Mouse (Mus musculus) ES-E14 (cell line): ENCODE measurements at regions not wholly inside any gene's neighbourhood (a gene's known extent, or its start where the extent isn't known, plus 50 kb on each side); places are given as distances from the start of the nearest gene placed in this dataset.

Experiments
- DNase-seq: peaks from one replicate; pipeline ENCODE4 v3.0.0-alpha.2; 2013; ENCODE audit warnings: low read depth, low spot score
- H3K27ac ChIP-seq: 2 replicates; pipeline ENCODE4 v1.5.1; 2012; ENCODE audit warnings: low read depth, mild to moderate bottlenecking, low read length, moderate library complexity, mixed read lengths; ENCODE audit not compliant: poor library complexity, insufficient read depth, severe bottlenecking
- H3K36me3 ChIP-seq: 2 replicates; pipeline ENCODE4 v1.6.1; 2012; ENCODE audit warnings: mild to moderate bottlenecking, low read length, moderate library complexity, mixed read lengths; ENCODE audit not compliant: control insufficient read depth, poor library complexity, insufficient read depth, severe bottlenecking
- H3K4me1 ChIP-seq, 2 experiments: fragments of 150-350 bp in 1 of 2; sonication (generic) in 1 of 2; 2 replicates each; pipeline ENCODE4 v1.6.1; 2012; ENCODE audit warnings: low read length in 2 of 2, mild to moderate bottlenecking in 1 of 2, mixed read lengths in 1 of 2; ENCODE audit not compliant: control insufficient read depth in 2 of 2, insufficient read depth in 2 of 2, poor library complexity in 1 of 2
- H3K4me3 ChIP-seq, 2 experiments: fragments of 150-350 bp in 1 of 2; sonication (generic) in 1 of 2; 2 replicates each; pipeline ENCODE4 v1.5.1; 2012; ENCODE audit warnings: low read length in 2 of 2, low read depth in 1 of 2, mild to moderate bottlenecking in 1 of 2, mixed read lengths in 1 of 2; ENCODE audit not compliant: insufficient read depth in 1 of 2, poor library complexity in 1 of 2, severe bottlenecking in 1 of 2
- H3K9ac ChIP-seq: 2 replicates; pipeline ENCODE4 v1.6.1; 2012; ENCODE audit warnings: low read depth, mild to moderate bottlenecking, low read length, mixed read lengths; ENCODE audit not compliant: poor library complexity, insufficient read depth, severe bottlenecking
- H3K9me3 ChIP-seq: fragments of 150-350 bp; sonication (generic); 2 replicates; pipeline ENCODE4 v1.6.1; 2012; ENCODE audit warnings: low read depth, mild to moderate bottlenecking, low read length; ENCODE audit not compliant: control insufficient read depth, insufficient read depth
- CHD2 ChIP-seq: IDR thresholded peaks from 2 replicates; pipeline ENCODE4 v1.6.1; 2014; ENCODE audit warnings: mild to moderate bottlenecking, low read depth, low read length, inconsistent platforms
- HCFC1 ChIP-seq: IDR thresholded peaks from 2 replicates; pipeline ENCODE4 v1.6.1; 2012; ENCODE audit warnings: low read length, inconsistent platforms, borderline replicate concordance; ENCODE audit not compliant: insufficient read depth
- MAFK ChIP-seq: IDR thresholded peaks from 2 replicates; pipeline ENCODE4 v1.6.1; 2014; ENCODE audit warnings: mild to moderate bottlenecking, low read depth, low read length, inconsistent platforms; ENCODE audit not compliant: insufficient read depth
- ZC3H11A ChIP-seq: IDR thresholded peaks from 2 replicates; pipeline ENCODE4 v1.6.1; 2012; ENCODE audit warnings: low read depth, mild to moderate bottlenecking, inconsistent platforms, low read length, borderline replicate concordance
- ZNF384 ChIP-seq: IDR thresholded peaks from 2 replicates; pipeline ENCODE4 v1.6.1; 2012; ENCODE audit warnings: low read depth, low read length, inconsistent platforms
- in situ Hi-C, 2 experiments: fragments of 600-800 bp; cut with MboI; formaldehyde crosslinking; loops; one replicate each; pipeline ENCODE4 v1.15.1; 2025; ENCODE audit warnings: low sequenced_read_pairs in 2 of 2, inconsistent platforms in 1 of 2; ENCODE audit not compliant: unreplicated experiment in 2 of 2

- H3K36me3 ChIP-seq: no peaks in the 10 kb centered on the region
- H3K27ac ChIP-seq: no peak overlapping the region
- no peak overlapping the region for H3K4me3 ChIP-seq
- no peak overlapping the region for H3K9ac ChIP-seq
- no peaks in the 10 kb centered on the region for H3K9me3 ChIP-seq
- DNase-seq: no peak
- in situ Hi-C loops: no loop called here
- TF ChIP-seq HCFC1 (no peak), ZNF384 (no peak), CHD2 (no peak), MAFK (no peak), ZC3H11A (no peak)
- no peaks in the 10 kb centered on the region for H3K4me1 ChIP-seq
Measured at GRCm38 (mm10) chr10:91686082-91686618, 505.0 kb upstream of the Tmpo start.

GRCm38 (mm10) chr10:91685164-91686027 is 504.3 kb upstream of the Tmpo start:
- Histone ChIP-seq H3K4me3 (no peak overlapping the region), H3K27ac (no peak overlapping the region), H3K9ac (no peak overlapping the region), H3K4me1 (no peaks in the 10 kb centered on the region), H3K9me3 (no peaks in the 10 kb centered on the region), H3K36me3 (no peaks in the 10 kb centered on the region)
- DNase-seq: no peak
- in situ Hi-C loops: no loop called here
- TF ChIP-seq MAFK: no peak
- TF ChIP-seq ZC3H11A: no peak
- TF ChIP-seq HCFC1: no peak
- TF ChIP-seq ZNF384: no peak
- TF ChIP-seq CHD2: no peak

- in situ Hi-C loops: no loop called here
- Histone ChIP-seq H3K9ac (no peak overlapping the region), H3K9me3 (no peaks in the 10 kb centered on the region), H3K36me3 (no peaks in the 10 kb centered on the region), H3K4me1 (no peaks in the 10 kb centered on the region), H3K27ac (no peak overlapping the region), H3K4me3 (no peak overlapping the region)
- no peak for DNase-seq
- TF ChIP-seq ZNF384 (no peak), CHD2 (no peak), HCFC1 (no peak), MAFK (no peak), ZC3H11A (no peak)
Measured at GRCm38 (mm10) chr10:91679641-91680040, 498.5 kb upstream of the Tmpo start.

GRCm38 (mm10) chr10:91637911-91638310 is 456.8 kb upstream of the Tmpo start:
- no peaks in the 10 kb centered on the region for H3K9me3 ChIP-seq
- H3K4me1 ChIP-seq: no peaks in the 10 kb centered on the region
- H3K4me3 ChIP-seq: no peak overlapping the region
- H3K27ac ChIP-seq: no peak overlapping the region
- H3K9ac ChIP-seq: no peak overlapping the region
- in situ Hi-C loops: no loop called here
- no peak for DNase-seq
- TF ChIP-seq ZNF384 (no peak), CHD2 (no peak), HCFC1 (no peak), ZC3H11A (no peak), MAFK (no peak)
- H3K36me3 ChIP-seq: no peaks in the 10 kb centered on the region

- no peak overlapping the region for H3K9ac ChIP-seq
- in situ Hi-C loops: no loop called here
- H3K27ac ChIP-seq: no peak overlapping the region
- no peaks in the 10 kb centered on the region for H3K36me3 ChIP-seq
- no peak for DNase-seq
- no peaks in the 10 kb centered on the region for H3K9me3 ChIP-seq
- H3K4me3 ChIP-seq: no peak overlapping the region
- TF ChIP-seq ZNF384: no peak
- TF ChIP-seq HCFC1: no peak
- TF ChIP-seq CHD2: no peak
- TF ChIP-seq ZC3H11A: no peak
- TF ChIP-seq MAFK: no peak
- no peaks in the 10 kb centered on the region for H3K4me1 ChIP-seq
Measured at GRCm38 (mm10) chr10:91628672-91629071, 447.6 kb upstream of the Tmpo start.
